Mouse (Mus musculus) liver, embryonic 13.5 days (tissue): ENCODE measurements at regions not wholly inside any gene's neighbourhood (a gene's known extent, or its start where the extent isn't known, plus 50 kb on each side); places are given as distances from the start of the nearest gene placed in this dataset.
"Not testable (repeated sequence)": the region's sequence is repeated elsewhere in the genome, so short reads cannot be mapped to it uniquely, and the experiment has no call there.

Experiments used
- ATAC-seq: fragments of 200-750 bp; cut with Nextera tagmentation; 2 replicates; pipeline ENCODE4 v1.8.0; 2017; ENCODE audit warnings: low read depth, mild to moderate bottlenecking, moderate number of reproducible peaks, moderate library complexity
- DNase-seq: peaks from one replicate; pipeline ENCODE4 v3.0.0; 2022
- H3K27ac ChIP-seq: fragments of 300-500 bp; sonication (generic); 2 replicates; pipeline ENCODE4 v1.5.1; 2015; ENCODE audit warnings: moderate library complexity, mild to moderate bottlenecking, inconsistent platforms
- H3K27me3 ChIP-seq: fragments of 300-500 bp; sonication (generic); 2 replicates; pipeline ENCODE4 v1.6.1; 2015; ENCODE audit warnings: mild to moderate bottlenecking, inconsistent platforms
- H3K36me3 ChIP-seq: fragments of 300-500 bp; sonication (generic); 2 replicates; pipeline ENCODE4 v1.6.1; 2015; ENCODE audit warnings: mild to moderate bottlenecking, inconsistent platforms
- H3K4me1 ChIP-seq: fragments of 300-500 bp; sonication (generic); replicated peaks from 2 replicates; pipeline ENCODE4 v1.6.1; 2015; ENCODE audit warnings: inconsistent platforms
- H3K4me2 ChIP-seq: fragments of 300-500 bp; sonication (generic); 2 replicates; pipeline ENCODE4 v1.6.1; 2015; ENCODE audit warnings: inconsistent platforms, mild to moderate bottlenecking, moderate library complexity
- H3K4me3 ChIP-seq: fragments of 300-500 bp; sonication (generic); replicated peaks from 2 replicates; pipeline ENCODE4 v1.5.1; 2015; ENCODE audit warnings: mild to moderate bottlenecking, inconsistent platforms
- H3K9ac ChIP-seq: fragments of 300-500 bp; sonication (generic); 2 replicates; pipeline ENCODE4 v1.6.1; 2015; ENCODE audit warnings: mild to moderate bottlenecking, inconsistent platforms
- H3K9me3 ChIP-seq: fragments of 300-500 bp; sonication (generic); replicated peaks from 2 replicates; pipeline ENCODE4 v1.6.1; 2016; ENCODE audit warnings: inconsistent platforms
- WGBS: fragments of 180-500 bp; shearing (Covaris S2); methylation state at CpG from one replicate; pipeline ENCODE4 v1.1.7; 2015; ENCODE audit not compliant: insufficient replicate concordance; 5-methylcytosine and 5-hydroxymethylcytosine counted together

DNA sequence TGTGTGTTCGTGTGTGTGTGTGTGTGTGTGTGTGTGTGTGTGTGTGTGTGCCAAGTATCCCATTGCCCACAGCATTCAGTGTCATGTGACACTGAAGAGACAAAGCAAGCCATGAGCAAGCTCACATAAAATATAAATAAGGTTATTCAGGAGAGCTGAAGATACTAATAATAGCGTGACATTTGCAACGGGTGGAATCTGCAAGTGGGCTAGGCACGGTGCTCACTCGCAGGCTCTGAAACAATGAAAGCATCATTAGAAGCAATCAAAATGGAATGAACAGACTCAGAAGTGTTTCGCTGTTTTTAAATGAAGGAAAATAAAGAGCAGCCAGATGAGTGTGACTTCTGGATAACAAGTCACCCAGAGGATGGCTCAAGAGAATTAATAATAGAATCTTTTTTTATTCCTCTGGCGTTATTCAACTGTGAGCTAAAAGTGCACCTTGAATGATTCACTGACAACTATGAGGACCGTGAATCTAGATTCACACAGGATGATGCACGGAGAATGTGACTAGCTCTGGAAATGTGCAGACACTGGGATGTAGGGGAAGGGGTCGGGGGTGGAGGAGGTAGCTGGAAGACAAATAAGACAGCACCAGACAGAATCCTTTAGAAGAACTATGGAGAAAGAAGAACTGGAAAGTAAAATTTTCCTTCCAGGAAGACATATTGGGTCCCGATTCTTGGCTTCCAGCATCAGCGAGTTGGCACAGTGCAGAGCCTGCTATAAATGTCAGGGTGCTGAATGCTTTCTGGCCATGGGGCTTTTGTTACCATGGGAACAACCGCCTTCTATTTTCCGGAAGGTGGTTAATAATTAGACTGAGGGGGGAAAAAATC lies 55.3 kb downstream of the Actbl2 start:
- Histone ChIP-seq H3K36me3 (no peaks in the 10 kb centered on the region), H3K27me3 (no peaks in the 10 kb centered on the region), H3K4me3 (no peak overlapping the region), H3K4me2 (no peak overlapping the region), H3K9ac (no peak overlapping the region), H3K4me1 (no peaks in the 10 kb centered on the region), H3K27ac (no peak overlapping the region), H3K9me3 (no peaks in the 10 kb centered on the region)
- no peak for DNase-seq
- ATAC-seq: no peak
- 74% methylated on average over 14 of the region's 14 CpGs for WGBS

DNA sequence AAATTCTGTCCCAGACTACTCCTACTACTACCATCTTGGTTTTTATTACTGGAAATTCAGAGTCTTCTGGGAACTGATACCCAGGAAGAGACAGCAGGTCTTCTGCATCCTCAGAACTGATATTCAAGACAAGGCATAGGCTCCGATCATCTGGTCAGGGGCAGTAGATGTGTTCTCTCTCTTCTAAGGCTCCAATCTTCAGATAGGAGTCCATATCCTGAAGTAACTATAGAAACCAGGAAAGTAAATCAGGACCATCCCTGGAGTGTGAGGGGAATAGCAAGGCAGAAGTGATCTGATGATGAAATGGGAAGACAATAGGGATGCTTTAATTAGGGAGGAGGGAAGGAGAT lies 55.9 kb downstream of the Actbl2 start:
- Histone ChIP-seq H3K27me3 (no peaks in the 10 kb centered on the region), H3K27ac (no peak overlapping the region), H3K4me3 (no peak overlapping the region), H3K9ac (no peak overlapping the region), H3K4me1 (no peaks in the 10 kb centered on the region), H3K36me3 (no peaks in the 10 kb centered on the region), H3K9me3 (no peaks in the 10 kb centered on the region), H3K4me2 (no peak overlapping the region)
- ATAC-seq (no peak), DNase-seq (no peak)
- 80% methylated on average over 1 of the region's 1 CpGs for WGBS

DNA sequence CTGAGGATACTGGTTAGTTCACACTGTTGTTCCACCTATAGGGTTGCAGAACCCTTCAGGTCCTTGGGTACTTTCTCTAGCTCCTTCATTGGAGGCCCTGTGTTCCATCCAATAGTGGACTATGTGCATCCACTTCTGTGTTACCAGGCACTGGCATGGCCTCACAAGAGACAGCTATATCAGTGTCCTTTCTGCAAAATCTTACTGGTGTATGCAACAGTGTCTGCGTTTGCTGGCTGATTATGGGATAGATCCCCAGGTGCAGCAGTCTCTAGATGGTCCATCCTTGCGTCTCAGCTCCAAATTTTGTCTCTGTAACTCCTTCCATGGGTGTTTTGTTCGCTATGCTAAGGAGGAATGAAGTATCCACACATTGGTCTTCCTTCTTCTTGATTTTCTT lies 58.7 kb downstream of the Actbl2 start:
- not testable (repeated sequence) for H3K36me3 ChIP-seq, H3K4me2 ChIP-seq, H3K27ac ChIP-seq, H3K9me3 ChIP-seq, H3K4me1 ChIP-seq, H3K27me3 ChIP-seq, H3K9ac ChIP-seq, H3K4me3 ChIP-seq, ATAC-seq, DNase-seq
- 52% methylated on average over 3 of the region's 3 CpGs for WGBS

DNA sequence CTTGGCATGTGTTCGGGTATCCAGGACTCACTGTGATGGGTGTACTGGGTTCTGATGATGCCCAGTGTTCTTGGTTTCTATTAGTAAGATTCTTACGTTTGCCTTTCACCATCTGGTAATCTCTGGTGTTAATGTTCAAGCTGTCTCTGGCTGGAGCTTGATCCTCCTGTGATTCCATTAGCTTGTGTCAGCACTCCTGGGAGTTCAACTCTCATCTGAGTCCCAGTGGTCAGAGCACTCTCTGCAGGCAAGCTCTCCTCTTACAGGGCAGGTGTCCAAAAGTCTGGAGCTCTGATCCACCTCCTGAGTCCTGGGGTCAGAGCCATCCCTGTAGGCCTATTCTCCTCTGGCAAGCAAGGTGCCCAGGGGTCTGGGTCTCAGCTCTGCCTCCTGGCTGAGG lies 63.1 kb downstream of the Actbl2 start:
- H3K4me3 ChIP-seq, H3K27ac ChIP-seq, H3K4me2 ChIP-seq, ATAC-seq, DNase-seq, H3K36me3 ChIP-seq, H3K9me3 ChIP-seq, H3K4me1 ChIP-seq, H3K27me3 ChIP-seq, H3K9ac ChIP-seq: not testable (repeated sequence)
- 57% methylated on average over 2 of the region's 2 CpGs for WGBS

DNA sequence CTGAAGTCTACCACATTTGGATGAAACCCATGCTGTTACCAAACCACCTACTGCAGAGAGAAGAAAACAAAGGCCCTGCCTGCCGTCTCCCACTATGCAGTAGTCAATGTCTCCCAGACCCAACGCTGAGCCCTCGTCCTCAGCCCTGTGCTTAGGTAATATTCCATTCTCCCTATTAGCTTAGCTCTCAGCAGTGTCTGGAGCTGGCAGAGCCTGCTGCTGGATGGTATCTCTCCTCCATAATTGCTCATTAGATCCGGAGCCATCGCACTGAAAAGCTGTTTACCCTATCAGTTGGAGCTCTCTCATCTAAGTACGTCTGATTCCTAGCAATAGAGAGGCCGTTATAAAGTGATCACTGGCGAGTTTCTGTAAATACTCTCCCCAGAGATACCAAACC lies 68.4 kb downstream of the Actbl2 start:
- no peak overlapping the region for H3K27ac ChIP-seq
- no peaks in the 10 kb centered on the region for H3K27me3 ChIP-seq
- no peak overlapping the region for H3K4me2 ChIP-seq
- ATAC-seq: no peak
- H3K4me3 ChIP-seq: no peak overlapping the region
- no peaks in the 10 kb centered on the region for H3K36me3 ChIP-seq
- no peaks in the 10 kb centered on the region for H3K4me1 ChIP-seq
- no peaks in the 10 kb centered on the region for H3K9me3 ChIP-seq
- no peak overlapping the region for H3K9ac ChIP-seq
- WGBS: 61% methylated on average over 8 of the region's 8 CpGs
- DNase-seq: no peak

DNA sequence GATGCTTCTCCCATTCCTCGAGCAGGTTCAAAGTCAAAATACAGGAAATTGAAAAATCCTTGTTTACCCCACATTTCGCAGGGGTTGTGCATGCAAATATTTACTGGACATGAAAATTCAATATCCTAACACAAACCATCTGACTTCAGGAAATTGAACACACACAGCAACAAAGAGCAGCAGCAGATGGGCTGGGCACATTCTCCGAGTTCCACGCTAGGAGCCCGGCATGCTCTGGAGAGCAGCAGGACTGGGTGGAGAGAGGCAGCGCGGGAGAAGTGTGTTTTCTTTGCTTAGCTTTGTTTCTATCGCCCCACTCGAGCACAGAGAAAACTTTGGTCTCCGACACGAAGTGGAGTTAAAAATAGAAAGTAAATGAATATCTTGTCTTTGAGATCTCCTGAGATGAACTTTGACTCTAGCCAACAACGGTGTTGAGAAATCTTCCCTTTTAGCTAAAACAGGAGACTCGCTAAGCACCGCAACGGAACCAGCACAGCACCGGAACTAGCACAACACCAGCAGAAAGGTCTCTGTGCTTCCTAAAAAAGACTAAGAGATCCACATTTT lies 71.4 kb downstream of the Actbl2 start:
- H3K9ac ChIP-seq: no peak overlapping the region
- no peaks in the 10 kb centered on the region for H3K9me3 ChIP-seq
- WGBS: 70% methylated on average over 16 of the region's 16 CpGs
- H3K27me3 ChIP-seq: no peaks in the 10 kb centered on the region
- no peak for DNase-seq
- 0 out of 2 replicates have a peak overlapping the region, but pooled peaks have one; percentile 1 for H3K4me2 ChIP-seq
- no peaks in the 10 kb centered on the region for H3K36me3 ChIP-seq
- no peak overlapping the region for H3K27ac ChIP-seq
- no peaks in the 10 kb centered on the region for H3K4me1 ChIP-seq
- no peak for ATAC-seq
- H3K4me3 ChIP-seq: no peak overlapping the region

DNA sequence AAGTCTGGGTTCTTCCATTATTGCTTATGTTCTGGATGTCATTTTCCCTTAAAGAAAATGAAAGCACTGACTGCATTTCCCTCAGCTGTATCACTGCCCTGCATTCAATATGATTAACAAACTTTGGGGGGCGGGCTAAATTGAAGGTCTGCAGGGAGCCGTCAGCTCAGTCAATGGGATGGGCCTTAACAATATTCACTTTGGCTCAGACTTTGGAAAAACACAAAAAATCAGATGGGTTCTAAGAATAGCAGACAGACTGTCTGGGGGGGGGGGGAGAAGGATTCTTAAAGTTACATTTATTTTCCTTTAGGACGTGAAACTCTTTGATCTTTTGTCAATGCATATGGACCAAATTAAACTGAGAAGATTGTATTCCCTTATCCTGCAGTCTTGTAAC lies 78.2 kb downstream of the Actbl2 start:
- H3K9me3 ChIP-seq: no peaks in the 10 kb centered on the region
- H3K9ac ChIP-seq: no peak overlapping the region
- no peaks in the 10 kb centered on the region for H3K27me3 ChIP-seq
- no peaks in the 10 kb centered on the region for H3K4me1 ChIP-seq
- H3K4me2 ChIP-seq: no peak overlapping the region
- no peaks in the 10 kb centered on the region for H3K36me3 ChIP-seq
- WGBS: 64% methylated on average over 3 of the region's 3 CpGs
- DNase-seq (no peak), ATAC-seq (no peak)
- H3K27ac ChIP-seq: no peak overlapping the region
- H3K4me3 ChIP-seq: no peak overlapping the region

DNA sequence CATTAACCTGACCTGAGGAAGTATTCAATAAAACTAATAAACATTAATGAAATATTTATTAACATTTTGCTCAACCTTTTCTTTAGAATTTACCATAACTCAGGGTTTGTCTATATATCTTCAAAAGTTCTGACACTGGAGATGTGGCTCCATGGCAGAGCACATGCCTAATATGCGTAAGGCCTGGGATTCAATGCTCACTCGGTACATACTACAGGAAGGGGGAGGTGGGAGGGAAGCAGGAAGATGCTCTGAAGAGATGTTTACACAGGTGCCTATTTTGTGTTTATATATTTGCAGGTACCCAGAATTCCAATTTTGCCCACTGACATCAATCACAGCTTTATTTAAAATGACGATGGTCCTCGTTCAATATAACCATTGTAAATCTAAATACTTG lies 79.0 kb downstream of the Actbl2 start:
- Histone ChIP-seq H3K9me3 (no peaks in the 10 kb centered on the region), H3K27ac (no peak overlapping the region), H3K9ac (no peak overlapping the region), H3K27me3 (no peaks in the 10 kb centered on the region), H3K36me3 (no peaks in the 10 kb centered on the region), H3K4me3 (no peak overlapping the region), H3K4me2 (no peak overlapping the region), H3K4me1 (no peaks in the 10 kb centered on the region)
- 83% methylated on average over 4 of the region's 4 CpGs for WGBS
- DNase-seq (no peak), ATAC-seq (no peak)

DNA sequence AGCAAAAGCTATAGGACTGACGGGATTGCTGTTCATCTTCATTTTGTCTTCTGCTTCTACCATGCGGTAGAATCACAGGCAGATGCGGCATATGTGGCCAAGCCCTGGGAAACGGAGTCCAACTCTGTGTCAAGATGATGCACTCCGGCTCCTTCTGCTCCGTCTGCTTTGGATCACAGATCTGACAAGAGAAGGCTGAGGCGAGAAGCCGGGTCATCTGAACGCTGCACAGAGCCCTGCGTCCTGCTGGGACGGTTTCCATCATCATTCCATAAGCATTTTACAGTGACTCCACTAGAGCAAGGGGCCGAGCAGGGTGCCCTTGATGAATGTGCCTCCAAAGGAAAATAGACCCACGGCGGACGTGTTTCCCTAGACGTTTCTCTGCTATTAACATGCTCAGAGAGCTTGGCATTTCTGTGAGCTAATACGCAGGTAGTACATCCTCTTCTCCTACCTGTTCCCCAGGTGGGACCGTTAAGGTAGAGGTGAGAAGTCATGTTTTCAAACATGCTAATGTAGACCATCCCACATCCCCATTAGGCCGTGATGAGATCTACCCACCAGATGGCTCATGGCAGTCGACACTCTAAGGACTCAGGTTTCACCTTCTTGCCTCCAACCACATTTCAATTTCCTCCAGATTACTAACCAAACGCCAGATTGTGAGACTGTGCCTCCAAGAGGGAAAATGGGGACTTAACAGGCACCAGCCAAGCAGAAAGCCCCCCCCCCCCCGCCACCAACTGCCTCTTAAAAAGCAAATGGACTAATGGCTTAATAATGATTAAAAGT lies 79.6 kb downstream of the Actbl2 start:
- Histone ChIP-seq H3K27ac (no peak overlapping the region), H3K4me1 (no peaks in the 10 kb centered on the region), H3K36me3 (no peaks in the 10 kb centered on the region), H3K9ac (no peak overlapping the region), H3K4me2 (no peak overlapping the region), H3K9me3 (no peaks in the 10 kb centered on the region), H3K27me3 (no peaks in the 10 kb centered on the region), H3K4me3 (no peak overlapping the region)
- WGBS: 76% methylated on average over 22 of the region's 22 CpGs
- ATAC-seq (no peak), DNase-seq (no peak)

DNA sequence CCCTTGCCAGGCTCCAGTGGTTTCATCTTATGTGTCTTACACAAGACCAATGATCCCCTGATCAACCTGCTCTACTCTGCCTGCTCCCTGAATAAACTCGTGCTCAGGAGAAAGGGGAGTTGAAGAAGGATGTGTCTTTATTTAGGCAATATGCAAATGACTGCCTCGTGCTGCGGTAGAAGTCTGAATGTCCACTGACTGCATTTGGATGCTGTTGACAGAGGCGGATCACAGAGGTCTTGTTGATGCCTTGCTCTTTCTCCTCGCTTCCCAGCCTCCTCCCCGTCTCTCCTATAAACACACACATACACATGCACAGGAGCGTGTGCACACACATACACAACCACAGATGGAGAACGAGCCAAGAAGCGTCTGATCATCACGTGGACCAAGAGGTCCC lies 90.2 kb downstream of the Actbl2 start:
- H3K9ac ChIP-seq: no peak overlapping the region
- no peaks in the 10 kb centered on the region for H3K27me3 ChIP-seq
- H3K4me1 ChIP-seq: peaks cover 19% of the 10 kb centered on the region
- no peaks in the 10 kb centered on the region for H3K36me3 ChIP-seq
- ATAC-seq (no peak), DNase-seq (no peak)
- 56% methylated on average over 10 of the region's 10 CpGs for WGBS
- H3K4me2 ChIP-seq: no peak overlapping the region
- no peaks in the 10 kb centered on the region for H3K9me3 ChIP-seq
- no peak overlapping the region for H3K4me3 ChIP-seq
- no peak overlapping the region for H3K27ac ChIP-seq

DNA sequence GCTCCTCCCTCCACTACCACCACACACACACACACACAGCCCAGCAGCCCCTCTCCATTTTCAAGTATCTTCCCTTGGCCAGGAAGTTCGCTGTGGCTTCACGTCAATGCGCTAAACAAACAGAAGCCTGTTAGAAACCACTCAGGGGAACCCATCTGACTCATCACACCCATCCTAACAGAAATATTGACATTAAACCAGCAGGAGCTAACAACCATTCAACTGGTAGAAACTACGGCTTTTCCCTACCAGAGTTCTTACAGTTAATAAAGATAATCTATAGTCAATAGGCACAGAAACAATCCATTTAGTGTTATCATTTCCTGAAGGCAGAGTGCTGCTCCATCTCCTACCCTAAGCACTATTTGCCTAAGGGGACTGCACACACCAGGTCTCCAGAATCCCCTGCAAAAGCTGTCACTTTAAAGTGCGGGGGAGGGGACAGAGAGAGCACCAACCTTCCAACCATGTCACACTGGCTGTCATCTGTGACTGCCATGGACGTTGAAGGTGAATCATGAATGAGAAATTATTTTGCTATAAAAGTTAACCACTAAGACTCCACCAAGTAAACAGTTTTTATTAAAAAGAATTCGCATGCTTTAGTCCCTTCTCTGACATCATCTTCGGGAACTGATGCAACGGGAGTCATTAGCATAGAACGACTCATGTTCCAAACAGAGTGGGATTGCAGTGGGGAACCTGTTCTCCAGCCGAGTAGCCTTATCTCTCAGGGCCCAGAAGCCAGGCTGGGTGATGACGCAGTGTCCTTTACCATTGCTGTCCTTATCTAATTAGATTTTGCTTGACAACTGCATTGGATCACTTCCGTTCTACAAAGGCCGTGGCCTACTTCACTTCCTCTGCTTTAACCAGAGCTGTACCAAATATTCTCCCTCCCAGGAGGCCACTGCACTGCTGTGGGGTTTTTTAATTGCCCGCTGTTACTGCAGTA lies 91.0 kb downstream of the Actbl2 start:
- Histone ChIP-seq H3K4me2 (0 out of 2 replicates have a peak overlapping the region, but pooled peaks have one; percentile 1), H3K27me3 (no peaks in the 10 kb centered on the region), H3K27ac (no peak overlapping the region), H3K4me1 (peaks cover 19% of the 10 kb centered on the region), H3K36me3 (no peaks in the 10 kb centered on the region), H3K9ac (no peak overlapping the region), H3K4me3 (no peak overlapping the region), H3K9me3 (no peaks in the 10 kb centered on the region)
- peak; percentile 20 for DNase-seq
- WGBS: 15% methylated on average over 15 of the region's 15 CpGs
- peak; percentile 80 for ATAC-seq
